Mouse (Mus musculus) spleen, adult 18-20 months (tissue): ENCODE results near the gene Cacna2d1.

Source experiments
- DNase-seq, 2 experiments: peaks; one replicate each; pipeline ENCODE4 v3.0.0; 2022; ENCODE audit warnings: mixed read lengths in 2 of 2

The Cacna2d1 gene

GRCm38 (mm10) chr5:16063949-16064348 is 129.5 kb downstream of the Cacna2d1 start:
- DNase-seq = no peak

DNA sequence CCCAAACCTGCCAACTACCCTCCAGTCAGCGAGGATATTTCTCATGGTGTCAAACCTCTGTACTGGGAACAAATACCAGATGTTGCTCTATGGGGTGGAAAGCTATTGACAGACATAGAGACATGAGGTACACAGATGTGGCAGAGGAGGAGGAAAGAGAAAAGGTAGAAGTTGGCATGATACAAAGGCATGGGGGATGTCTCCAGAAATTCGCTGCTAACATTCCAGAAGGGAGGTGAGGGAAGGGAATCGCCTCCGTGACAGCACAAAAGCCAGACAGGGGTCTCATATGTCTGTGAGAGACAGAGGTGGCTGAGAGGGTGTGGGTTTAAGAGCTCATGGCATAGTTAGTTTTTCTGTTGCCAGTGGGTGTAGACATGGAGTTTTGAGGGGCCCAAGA is 131.3 kb downstream of the Cacna2d1 start:
- no peak for DNase-seq

- DNase-seq = no peak
Measured at GRCm38 (mm10) chr5:16082253-16082652, 147.8 kb downstream of the Cacna2d1 start.

DNA sequence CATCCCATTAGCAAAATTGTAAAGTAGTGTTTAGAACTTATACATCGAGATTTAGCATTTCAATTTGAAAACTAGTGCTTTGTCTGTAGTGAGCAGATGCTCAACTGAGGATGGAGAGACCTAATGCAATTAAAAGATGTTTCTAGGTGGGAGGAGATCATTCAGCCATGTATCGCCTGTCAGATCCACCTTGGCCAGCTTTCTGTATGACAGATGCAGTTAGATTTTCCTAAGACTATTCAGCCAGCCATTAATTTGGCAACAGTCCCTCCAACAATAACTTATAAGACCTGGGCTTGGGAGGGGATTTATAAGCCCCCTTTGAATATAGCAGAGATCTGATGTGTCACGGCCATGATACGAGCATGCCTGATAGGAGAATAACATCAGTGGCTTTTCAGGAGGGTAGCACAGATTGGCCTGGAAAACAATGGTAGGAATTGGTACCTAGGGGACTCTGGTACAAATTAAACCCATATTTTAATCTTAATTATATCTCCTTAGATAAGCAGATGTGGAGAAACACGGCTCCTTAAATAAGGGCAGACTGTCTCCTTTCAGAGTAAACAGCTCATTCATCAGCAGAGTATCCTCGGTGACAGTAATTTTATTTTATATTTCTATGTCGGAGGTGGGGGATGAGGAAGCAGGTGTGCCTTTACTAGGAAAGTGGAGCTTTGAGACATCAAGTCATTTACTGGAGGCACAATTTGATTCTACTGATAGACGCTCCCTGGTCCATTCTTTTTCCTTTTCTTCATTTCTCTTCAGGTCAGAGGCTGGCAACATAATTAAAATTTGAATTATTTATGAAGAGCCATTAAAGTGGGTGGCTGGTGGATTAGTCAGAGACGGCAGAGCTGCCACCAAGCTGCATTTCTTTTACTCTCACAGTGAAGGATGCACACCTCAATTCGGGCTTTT is 152.8 kb downstream of the Cacna2d1 start:
- DNase-seq = no peak

GRCm38 (mm10) chr5:16087995-16088394 is 153.5 kb downstream of the Cacna2d1 start:
- DNase-seq = no peak

GRCm38 (mm10) chr5:16092540-16092939 is 158.0 kb downstream of the Cacna2d1 start:
- no peak for DNase-seq

DNA sequence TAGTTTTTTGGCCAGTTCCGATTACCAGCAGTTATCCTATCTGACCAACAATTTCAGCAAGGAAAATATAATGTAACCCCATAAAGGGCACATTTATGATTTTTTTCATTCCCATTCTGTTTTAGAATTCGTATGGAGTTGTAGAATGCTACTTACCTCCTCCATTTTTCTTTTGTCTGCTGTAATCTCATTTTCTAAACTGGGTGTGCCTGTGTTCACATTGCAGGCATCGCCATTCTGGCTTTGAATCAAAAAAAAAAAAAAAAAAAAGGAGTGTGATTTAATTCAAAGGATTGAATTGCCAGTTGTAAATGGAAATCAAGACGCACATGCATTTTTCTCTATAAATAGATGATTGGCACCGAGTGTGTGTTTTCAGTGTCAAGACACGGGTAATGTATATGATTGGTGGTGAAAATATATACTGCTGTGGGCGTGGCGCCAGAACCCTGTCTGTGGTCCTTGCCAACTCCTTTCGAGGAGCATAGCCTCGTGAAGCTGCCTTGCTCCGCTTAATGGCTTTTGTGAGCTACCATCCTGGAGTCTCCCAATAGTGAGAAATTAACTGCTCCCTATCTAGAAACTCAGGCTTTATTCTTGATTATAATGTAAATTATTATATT is 158.7 kb downstream of the Cacna2d1 start:
- DNase-seq = no peak

- no peak for DNase-seq
Measured at GRCm38 (mm10) chr5:16095345-16095744, 160.9 kb downstream of the Cacna2d1 start.

GRCm38 (mm10) chr5:16098766-16099165 is 164.3 kb downstream of the Cacna2d1 start:
- no peak for DNase-seq

DNA sequence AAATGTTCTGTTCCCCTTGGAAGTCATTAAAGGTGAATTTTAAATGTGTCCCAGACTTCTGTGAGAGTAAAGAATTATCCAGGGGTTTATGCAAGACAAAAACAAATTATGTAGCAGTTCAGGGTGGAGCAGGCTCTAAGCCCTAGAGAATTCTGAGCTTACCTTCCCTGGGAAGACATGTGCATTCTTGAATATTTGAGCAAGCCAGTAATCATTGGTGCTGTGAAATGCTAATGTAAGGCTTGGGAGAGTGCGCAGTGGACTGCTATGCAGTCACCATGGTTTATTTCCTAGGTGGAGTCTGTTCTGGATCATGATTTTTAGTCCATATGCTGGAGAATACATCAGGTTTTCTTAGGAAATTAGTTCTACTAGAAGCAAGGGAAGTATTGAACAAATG is 167.3 kb downstream of the Cacna2d1 start:
- no peak for DNase-seq

GRCm38 (mm10) chr5:16105701-16106100 is 171.2 kb downstream of the Cacna2d1 start:
- DNase-seq = no peak

DNA sequence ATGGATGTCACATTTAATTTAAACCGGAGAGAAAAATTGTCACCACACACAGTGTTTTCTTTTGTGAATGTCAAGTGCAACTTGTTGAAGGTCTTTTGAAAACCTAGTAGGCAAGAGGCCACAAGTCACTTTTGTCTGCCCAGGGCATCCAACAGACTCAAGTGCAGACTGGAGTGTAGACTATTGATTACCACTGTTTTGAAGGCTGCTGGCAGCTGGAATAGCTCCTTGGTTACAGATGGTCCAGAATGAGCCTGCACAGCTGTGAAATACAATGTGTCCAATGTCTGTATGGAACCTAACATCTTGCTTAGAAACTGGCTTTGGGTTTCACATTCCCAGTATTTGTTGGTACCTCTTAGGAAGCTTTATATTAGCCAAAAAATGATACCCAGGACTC is 176.2 kb downstream of the Cacna2d1 start:
- DNase-seq = no peak

GRCm38 (mm10) chr5:16113879-16114278 is 179.4 kb downstream of the Cacna2d1 start:
- DNase-seq = no peak

DNA sequence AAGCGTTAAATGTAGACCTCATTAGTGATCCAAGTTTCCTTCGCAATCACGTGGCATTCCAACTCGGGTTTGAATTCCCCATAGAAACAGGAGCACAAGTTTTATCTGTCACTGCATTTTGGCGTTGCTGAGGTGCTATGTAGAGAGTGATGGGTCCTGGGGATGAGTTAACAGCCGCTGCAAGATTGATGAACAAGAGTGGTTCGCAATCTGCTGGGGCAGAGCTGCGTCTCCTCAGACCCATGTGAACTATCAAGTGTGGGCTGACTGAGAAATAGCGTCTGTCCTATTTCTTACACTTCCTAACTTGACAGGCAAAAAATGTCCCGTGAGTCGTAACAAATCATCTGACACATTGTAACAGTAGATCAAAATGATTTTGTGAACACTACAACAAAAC is 186.8 kb downstream of the Cacna2d1 start:
- no peak for DNase-seq

GRCm38 (mm10) chr5:16122110-16122509 is 187.6 kb downstream of the Cacna2d1 start:
- DNase-seq = no peak

DNA sequence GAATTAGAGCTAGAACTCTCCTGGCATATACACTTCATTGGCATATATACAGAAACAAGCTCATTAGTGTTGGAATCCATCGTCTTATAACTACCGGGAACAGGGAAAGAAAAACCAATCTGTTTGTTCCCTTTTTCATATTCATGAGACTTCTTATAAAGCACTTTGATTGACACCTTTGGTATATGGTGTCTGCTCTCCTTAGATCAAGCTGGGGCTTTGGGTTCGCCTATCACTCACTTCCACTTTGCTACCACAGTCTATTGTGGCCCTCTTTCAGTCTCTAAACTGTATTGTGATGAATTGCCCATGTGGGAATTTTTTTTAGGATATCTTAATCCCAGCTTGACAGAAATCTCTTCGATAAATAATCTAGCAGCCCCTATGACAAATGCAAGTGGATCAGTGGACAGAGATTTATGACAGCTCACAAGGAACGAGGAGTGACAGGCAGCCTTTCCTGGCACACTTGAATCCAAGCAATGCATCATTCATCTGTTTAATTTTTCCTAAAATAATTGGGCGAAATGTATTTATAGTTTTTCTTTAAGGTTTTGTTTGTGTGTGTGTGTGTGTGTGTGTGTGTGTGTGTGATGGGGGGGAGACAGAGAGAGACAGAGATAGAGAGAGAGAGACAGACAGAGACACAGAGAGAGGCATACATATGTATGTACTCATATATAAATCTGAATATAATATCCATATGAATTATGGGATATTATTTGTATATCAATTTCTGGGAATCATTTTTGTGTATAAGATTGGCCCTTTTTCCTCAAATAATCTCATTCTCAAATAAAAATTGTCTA is 200.0 kb downstream of the Cacna2d1 start:
- no peak for DNase-seq

GRCm38 (mm10) chr5:16135986-16136385 is 201.5 kb downstream of the Cacna2d1 start:
- no peak for DNase-seq

GRCm38 (mm10) chr5:16136839-16137238 is 202.3 kb downstream of the Cacna2d1 start:
- no peak for DNase-seq

DNA sequence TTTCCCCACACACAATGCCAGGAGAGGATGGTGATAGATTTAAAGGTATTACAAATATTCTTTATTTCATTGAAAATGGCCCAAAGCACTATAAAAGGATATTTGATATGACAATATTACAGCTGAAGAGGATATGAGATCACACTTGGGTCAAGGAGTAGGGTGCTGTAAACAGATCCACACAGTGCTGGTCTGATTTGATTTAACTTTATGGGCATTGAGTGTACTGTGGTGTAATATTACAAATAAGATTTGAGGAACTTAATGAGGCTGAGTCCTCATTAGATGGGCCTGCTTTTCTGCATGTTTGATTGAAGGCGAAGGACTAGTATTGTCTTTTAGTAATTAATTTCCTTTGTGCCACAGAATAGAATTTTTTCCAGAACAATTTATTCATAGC is 212.1 kb downstream of the Cacna2d1 start:
- DNase-seq = no peak

DNA sequence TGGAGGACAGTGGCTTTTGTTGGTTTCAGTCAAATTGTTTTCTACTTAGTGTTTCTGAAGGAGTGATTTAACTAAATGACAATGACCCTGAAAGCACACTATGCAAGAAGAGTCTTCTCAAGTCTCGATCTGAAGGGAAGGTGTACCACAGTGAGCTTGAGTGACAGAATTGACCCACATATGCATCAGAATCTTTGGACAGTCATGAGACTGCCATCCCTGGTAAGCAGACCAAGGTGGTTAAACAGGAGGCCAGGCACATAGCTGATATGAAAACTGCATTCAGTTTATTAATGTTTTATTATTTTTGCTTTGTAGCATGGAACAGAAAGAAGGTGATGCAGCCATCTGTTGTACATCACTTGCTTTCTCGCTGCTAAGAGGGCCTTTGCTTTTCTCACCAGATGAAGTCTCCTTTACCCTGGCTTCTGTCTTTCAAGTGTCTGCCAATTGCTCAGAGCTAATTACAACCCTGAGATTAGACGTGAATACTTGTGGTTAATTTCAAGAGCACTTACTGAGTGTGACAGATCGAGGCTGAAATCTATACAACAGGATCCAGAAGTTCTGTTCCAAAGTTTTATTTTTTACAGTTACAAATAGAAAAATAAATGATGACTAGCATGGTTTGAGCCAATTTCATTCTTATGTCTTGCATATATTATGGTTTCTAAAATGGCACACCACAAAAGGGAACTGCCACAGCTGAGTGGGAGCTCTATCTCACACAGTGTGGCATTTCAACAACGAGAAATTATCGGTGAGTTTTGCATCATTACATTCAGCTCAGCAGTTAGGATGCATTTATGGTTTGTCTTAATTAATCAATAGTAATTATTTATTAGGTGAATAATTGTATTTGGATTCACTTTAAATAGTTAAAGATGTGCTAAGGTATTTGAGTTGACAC is 221.1 kb downstream of the Cacna2d1 start:
- DNase-seq = no peak

GRCm38 (mm10) chr5:16163270-16163669 is 228.8 kb downstream of the Cacna2d1 start:
- DNase-seq = no peak
